Mouse (Mus musculus) bone marrow, adult 2 months (tissue): ENCODE measurements around the gene Phf14. TPM values are rescaled to one million over a fixed set of nuclear protein-coding genes. Genes with fewer than 3 reads are reported as not detected.

Experiments used
- H3K27ac ChIP-seq: fragments of 200-500 bp; 2 replicates; pipeline ENCODE4 v1.5.1; 2012; ENCODE audit warnings: low read depth, mild to moderate bottlenecking, control low read depth, inconsistent platforms, low read length; ENCODE audit not compliant: control insufficient read depth, poor library complexity, insufficient read depth
- H3K4me1 ChIP-seq: fragments of 200-500 bp; 2 replicates; pipeline ENCODE4 v1.6.1; 2011; ENCODE audit warnings: low read length; ENCODE audit not compliant: control insufficient read depth, insufficient read depth
- H3K4me3 ChIP-seq: fragments of 200-500 bp; replicated peaks from 2 replicates; pipeline ENCODE3; 2011; ENCODE audit warnings: mild to moderate bottlenecking, low read depth, low read length, control low read depth; ENCODE audit not compliant: control insufficient read depth
- CTCF ChIP-seq: fragments of 200-500 bp; IDR thresholded peaks from 2 replicates; pipeline ENCODE4 v1.5.1; 2011; ENCODE audit warnings: low read length, control low read depth; ENCODE audit not compliant: control insufficient read depth, insufficient read depth
- POLR2A ChIP-seq: fragments of 200-500 bp; IDR thresholded peaks from 2 replicates; pipeline ENCODE4 v1.6.1; 2011; ENCODE audit warnings: low read depth, mild to moderate bottlenecking, control low read depth, low read length, borderline replicate concordance; ENCODE audit not compliant: control insufficient read depth
- WGBS: fragments of 180-500 bp; shearing (Covaris S2); methylation state at CpG from one replicate; pipeline ENCODE4 v1.1.7; 2018; 5-methylcytosine and 5-hydroxymethylcytosine counted together
- polyA plus RNA-seq: library from polyadenylated mRNA; stranded (reverse); fragments of >200 nt; gene quantifications from 2 replicates; pipeline ENCODE4 v1.2.4, GENCODE M21; 2011; ENCODE audit warnings: low replicate concordance; ENCODE audit not compliant: missing spikeins, insufficient read depth, insufficient read length

Gene Phf14
- polyA plus RNA-seq, 1 experiment = 41.7 TPM

GRCm38 (mm10) chr6:12069357-12069756 is 161.7 kb downstream of the Phf14 start:
- H3K4me1 ChIP-seq = no peaks in the 10 kb centered on the region
- WGBS = 36% methylated on average over 2 of the region's 2 CpGs
- no peak overlapping the region for H3K27ac ChIP-seq
- TF ChIP-seq CTCF (no peak), POLR2A (no peak)
- H3K4me3 ChIP-seq = no peak overlapping the region

- Histone ChIP-seq H3K4me1 (no peaks in the 10 kb centered on the region), H3K4me3 (no peak overlapping the region), H3K27ac (no peak overlapping the region)
- TF ChIP-seq CTCF (no peak), POLR2A (no peak)
- WGBS = 89% methylated on average over 5 of the region's 5 CpGs
Observed at GRCm38 (mm10) chr6:12074599-12074998, 167.0 kb downstream of the Phf14 start.

GRCm38 (mm10) chr6:12077338-12077737 is 169.7 kb downstream of the Phf14 start:
- H3K4me3 ChIP-seq = no peak overlapping the region
- TF ChIP-seq CTCF (no peak), POLR2A (no peak)
- H3K27ac ChIP-seq = no peak overlapping the region
- no peaks in the 10 kb centered on the region; the same call in 1 of the 2 replicates for H3K4me1 ChIP-seq
- 87% methylated on average over 7 of the region's 7 CpGs for WGBS

- TF ChIP-seq POLR2A = no peak
- TF ChIP-seq CTCF = no peak
- WGBS = 81% methylated on average over 8 of the region's 8 CpGs
- Histone ChIP-seq H3K27ac (no peak overlapping the region), H3K4me1 (no peaks in the 10 kb centered on the region; the same call in 1 of the 2 replicates), H3K4me3 (no peak overlapping the region)
Observed at GRCm38 (mm10) chr6:12077880-12078618, 170.4 kb downstream of the Phf14 start.

- H3K4me1 ChIP-seq = no peaks in the 10 kb centered on the region; the same call in 1 of the 2 replicates
- TF ChIP-seq CTCF = no peak
- no peak for TF ChIP-seq POLR2A
- WGBS = 66% methylated on average over 4 of the region's 4 CpGs
- no peak overlapping the region for H3K27ac ChIP-seq
- no peak overlapping the region for H3K4me3 ChIP-seq
Observed at GRCm38 (mm10) chr6:12079260-12079659, 171.7 kb downstream of the Phf14 start.

GRCm38 (mm10) chr6:12080423-12080822 is 172.8 kb downstream of the Phf14 start:
- no peak overlapping the region for H3K4me3 ChIP-seq
- WGBS = 40% methylated on average over 5 of the region's 5 CpGs
- no peak overlapping the region for H3K27ac ChIP-seq
- no peak for TF ChIP-seq POLR2A
- no peaks in the 10 kb centered on the region; the same call in 1 of the 2 replicates for H3K4me1 ChIP-seq

GRCm38 (mm10) chr6:12081722-12082121 is 174.1 kb downstream of the Phf14 start:
- TF ChIP-seq CTCF = no peak
- TF ChIP-seq POLR2A = no peak
- Histone ChIP-seq H3K4me1 (no peaks in the 10 kb centered on the region; the same call in 1 of the 2 replicates), H3K27ac (no peak overlapping the region), H3K4me3 (no peak overlapping the region)
- 56% methylated on average over 2 of the region's 2 CpGs for WGBS

- TF ChIP-seq CTCF (no peak), POLR2A (no peak)
- no peaks in the 10 kb centered on the region; the same call in 1 of the 2 replicates for H3K4me1 ChIP-seq
- 84% methylated on average over 2 of the region's 2 CpGs for WGBS
- no peak overlapping the region for H3K4me3 ChIP-seq
- no peak overlapping the region for H3K27ac ChIP-seq
Observed at GRCm38 (mm10) chr6:12082125-12082524, 174.5 kb downstream of the Phf14 start.
